ENCODE assay signal across 8 mouse cellular contexts in genomic region chr11:94212489-94212836, GRCm38 (mm10). TPM values are rescaled to one million over a fixed set of nuclear protein-coding genes. Genes with fewer than 3 reads are reported as not detected.
DNase-seq lines count a peak whose midpoint lies in the region; ATAC-seq and TF ChIP-seq lines count a peak whose summit lies in the region.

No protein-coding gene starts in this region.

- intact Hi-C loops in gastrocnemius, postnatal 14 days (cut with DNase I; ENCODE audit: low total_unique reads), result loop anchor here (5.0 kb wide), 1 partner anchor 75 kb away; no protein-coding TSS in a partner anchor

- peaks cover 23% of the 10 kb centered on the region for H3K4me1 ChIP-seq in megakaryocyte, embryonic 14.5 days
- peaks cover 2% of the 10 kb centered on the region; the same call in 1 of the 2 replicates for H3K4me1 ChIP-seq in small intestine, adult 2 months (ENCODE audit: control insufficient read depth, insufficient read depth, insufficient read length, low read length)

- 6% methylated on average over 7 of the region's 7 CpGs for WGBS in small intestine, adult 2 months

- ATAC-seq in megakaryocyte, adult 5-6 weeks (ENCODE audit: poor library complexity, severe bottlenecking), result no peak

- H3K27ac ChIP-seq in small intestine, adult 2 months (ENCODE audit: insufficient read depth, low read depth, low read length), result peak overlapping the region; percentile 85

- peak overlapping the region; percentile 95 for H3K4me3 ChIP-seq in megakaryocyte, embryonic 14.5 days (replicated peaks)
- H3K4me3 ChIP-seq in small intestine, adult 2 months (ENCODE audit: low read depth, low read length), result peak overlapping the region; percentile 78

- no peaks in the 10 kb centered on the region for H3K9me3 ChIP-seq in megakaryocyte, embryonic 14.5 days

- peaks cover 12% of the 10 kb centered on the region for H3K36me3 ChIP-seq in megakaryocyte, embryonic 14.5 days (replicated peaks; ENCODE audit: low read length)
- H3K36me3 ChIP-seq in small intestine, adult 2 months (ENCODE audit: control insufficient read depth, insufficient read depth, low read length), result peaks cover 18% of the 10 kb centered on the region

- no peak for TF ChIP-seq CTCF in small intestine, adult 2 months (IDR thresholded peaks at IDR 0.05; ENCODE audit: extremely low read depth, insufficient read length, insufficient replicate concordance, low read depth, low read length)

- H3K27me3 ChIP-seq in megakaryocyte, embryonic 14.5 days (replicated peaks), result peaks cover 4% of the 10 kb centered on the region
- no peaks in the 10 kb centered on the region for H3K27me3 ChIP-seq in small intestine, adult 2 months (ENCODE audit: control insufficient read depth, insufficient read depth, low read length)

- DNase-seq in adrenal gland, adult 2 months, result peak; percentile 73
- DNase-seq in adrenal gland, postnatal 25 days, result no peak
- DNase-seq in kidney, postnatal 36 days, result peak; percentile 32 to 39
- no peak for DNase-seq in right cerebral cortex, postnatal 10 days (ENCODE audit: low spot score in 2 of 2)
- no peak for DNase-seq in gastrocnemius, postnatal 14 days

- TF ChIP-seq POLR2A in small intestine, adult 2 months (IDR thresholded peaks at IDR 0.05; ENCODE audit: low read depth, low read length), result no peak

RNA-seq across cellular contexts. Expression of gene Tob1, which starts 1.2 kb away (rescaled TPM):
- 100 to 1,000 TPM; 208 to 296 TPM for total RNA-seq in adrenal gland, adult 2 months (2021)
- polyA plus RNA-seq in adrenal gland, adult 2 months (2012; rRNA removed), result 332 and 340 TPM in 2 replicates
- total RNA-seq in adrenal gland, postnatal 25 days (2021), result 245 and 267 TPM in 2 replicates
- 4.3 and 10.8 TPM in 2 replicates for polyA plus RNA-seq in megakaryocyte, embryonic 14.5 days (2012; ENCODE audit: insufficient read depth, low replicate concordance)
- 15.5 and 17.8 TPM in 2 replicates for total RNA-seq in megakaryocyte, adult 5-6 weeks (2015)
- 13.5 and 19.3 TPM in 2 replicates for total RNA-seq in megakaryocyte, adult 5-6 weeks (2017)
- polyA plus RNA-seq in small intestine, adult 2 months (2012; rRNA removed), result 80.2 and 180 TPM in 2 replicates
- 100 to 1,000 TPM; 133 to 139 TPM for total RNA-seq in gastrocnemius, postnatal 14 days (2021)

RNA-seq across cellular contexts. Expression of gene Wfikkn2, which starts 33.3 kb away (rescaled TPM):
- total RNA-seq in adrenal gland, adult 2 months (2021), result 1 to 10 TPM in 1 of 2 experiments, under 1 TPM in 1; 0.55 to 1.3 TPM
- polyA plus RNA-seq in adrenal gland, adult 2 months (2012; rRNA removed), result 0.32 and 0.52 TPM in 2 replicates
- 0.39 TPM in 1 of 2 replicates, not detected in the other for total RNA-seq in adrenal gland, postnatal 25 days (2021)
- polyA plus RNA-seq in megakaryocyte, embryonic 14.5 days (2012; ENCODE audit: insufficient read depth, low replicate concordance), result not detected in 2 replicates
- total RNA-seq in megakaryocyte, adult 5-6 weeks (2015), result not detected in 2 replicates
- not detected in 2 replicates for total RNA-seq in megakaryocyte, adult 5-6 weeks (2017)
- polyA plus RNA-seq in small intestine, adult 2 months (2012; rRNA removed), result 0.55 and 0.82 TPM in 2 replicates
- total RNA-seq in gastrocnemius, postnatal 14 days (2021), result 1 to 10 TPM; 2.7 to 2.9 TPM

Comparison
In these comparisons a context has a peak if more than half of its experiments do, and no peak if none do; other contexts are left out.
1. DNase-seq: peak in adrenal gland, adult 2 months (single experiment) and kidney, postnatal 36 days (2 of 2); none in adrenal gland, postnatal 25 days (single experiment), right cerebral cortex, postnatal 10 days (0 of 2) and gastrocnemius, postnatal 14 days (single experiment).
2. RNA of gene Tob1, which starts 1.2 kb away (total RNA-seq): 208 to 296 TPM in adrenal gland, adult 2 months, 245 to 267 TPM in adrenal gland, postnatal 25 days and 133 to 139 TPM in gastrocnemius, postnatal 14 days; 13.5 to 19.3 TPM in megakaryocyte, adult 5-6 weeks; every median in the first group is over 4 times any median in the second.